Mouse (Mus musculus): ENCODE measurements around the gene Ehd2.

- no peak for TF ChIP-seq TAL1 (IDR thresholded peaks at IDR 0.05; ENCODE audit: low read length)
- TF ChIP-seq GATA1 (IDR thresholded peaks at IDR 0.05; ENCODE audit: low read length): no peak
Measured at GRCm38 (mm10) chr7:15910521-15910920, 56.8 kb downstream of the Ehd2 start.

All from erythroblast, embryonic 14.5 days (primary cell).